Mouse (Mus musculus) small intestine, adult 2 months (tissue): ENCODE results near the gene Ovol2.

Experiments
- CTCF ChIP-seq: fragments of 200-500 bp; IDR thresholded peaks from 2 replicates; pipeline ENCODE4 v1.5.1; 2012; ENCODE audit warnings: low read depth, mild to moderate bottlenecking, control low read depth, inconsistent platforms, low read length, moderate library complexity, mixed read lengths; ENCODE audit not compliant: insufficient replicate concordance, insufficient read length; ENCODE audit errors: extremely low read depth
- POLR2A ChIP-seq: fragments of 200-500 bp; IDR thresholded peaks from 2 replicates; pipeline ENCODE4 v1.6.1; 2012; ENCODE audit warnings: low read depth, mild to moderate bottlenecking, control low read depth, inconsistent platforms, low read length, moderate library complexity

DNA sequence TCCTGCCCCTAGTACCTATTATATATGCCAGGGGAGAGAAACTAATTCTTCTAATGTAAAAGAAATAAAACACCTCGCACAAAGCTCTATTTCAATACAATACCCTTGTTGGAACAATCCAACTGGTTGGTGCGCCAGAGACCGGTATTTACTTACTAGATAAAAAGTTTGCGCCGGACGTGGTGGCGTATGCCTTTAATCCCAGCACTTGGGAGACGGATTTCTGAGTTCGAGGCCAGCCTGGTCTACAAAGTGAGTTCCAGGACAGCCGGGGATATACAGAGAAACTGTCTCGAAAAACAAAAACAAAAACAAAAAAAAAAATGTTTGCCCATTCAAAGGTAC lies 62.7 kb downstream of the Ovol2 start:
- TF ChIP-seq CTCF (no peak), POLR2A (no peak)
